Mouse (Mus musculus): Measurements from ENCODE around the gene Pde1b. TPM values are rescaled to one million over a fixed set of nuclear protein-coding genes. Genes with fewer than 3 reads are reported as not detected.

The Pde1b gene
- total RNA-seq, 2 experiments from 2014 or later = 0.42 to 0.51 TPM

DNA sequence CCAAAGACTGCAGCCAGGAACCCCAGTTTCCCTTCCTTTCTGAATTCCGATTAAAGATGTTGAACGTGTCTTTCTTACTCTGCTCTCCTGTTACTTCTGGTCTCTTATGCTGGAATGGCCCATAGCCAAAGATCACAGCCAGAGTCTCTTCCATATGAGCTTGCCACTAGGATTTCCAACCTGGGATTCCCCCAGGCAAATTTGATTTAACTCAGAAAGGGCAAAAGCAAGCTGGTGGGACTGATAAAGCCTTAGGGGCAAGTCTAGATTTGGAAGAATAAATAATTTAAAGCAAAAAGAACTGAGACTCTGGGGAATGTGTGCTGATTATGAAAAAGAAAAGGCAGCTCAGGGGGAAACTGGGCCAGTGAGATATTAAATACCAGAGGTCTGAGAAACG lies 17.7 kb upstream of the Pde1b start:
- Histone ChIP-seq H3K27ac (no peak overlapping the region), H3K4me3 (no peak overlapping the region)
- no peak for TF ChIP-seq CTCF (IDR thresholded peaks at IDR 0.05)
- intact Hi-C loops (cut with DNase I) = no loop called here
- DNase-seq = no peak

- H3K27ac ChIP-seq = no peak overlapping the region
- no peak overlapping the region for H3K4me3 ChIP-seq
- TF ChIP-seq CTCF (IDR thresholded peaks at IDR 0.05) = no peak
- no peak for DNase-seq
- intact Hi-C loops (cut with DNase I) = no loop called here
Observed at GRCm38 (mm10) chr15:103486658-103487057, 16.2 kb upstream of the Pde1b start.

DNA sequence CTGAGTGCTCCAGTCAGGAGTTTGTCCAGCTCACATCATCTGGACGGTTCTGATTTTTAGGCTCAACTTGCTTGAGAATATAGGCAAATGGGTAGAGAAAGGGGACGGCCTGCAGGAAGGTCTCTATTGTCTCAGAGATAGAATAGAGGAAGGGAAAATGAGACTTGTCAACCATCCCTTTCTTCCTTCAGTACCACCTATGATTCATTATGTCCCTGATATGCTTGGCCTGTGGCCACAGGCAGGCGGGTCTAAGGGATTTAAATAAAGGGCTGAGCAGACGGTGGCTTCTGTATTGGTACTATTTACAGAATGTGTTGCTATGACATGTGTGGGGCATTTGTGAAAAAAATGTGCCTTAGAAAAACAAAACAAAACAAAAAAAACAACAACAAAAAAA lies 14.5 kb upstream of the Pde1b start:
- Histone ChIP-seq H3K27ac (no peak overlapping the region), H3K4me3 (no peak overlapping the region)
- TF ChIP-seq CTCF (IDR thresholded peaks at IDR 0.05) = no peak
- intact Hi-C loops (cut with DNase I) = no loop called here
- DNase-seq = no peak

DNA sequence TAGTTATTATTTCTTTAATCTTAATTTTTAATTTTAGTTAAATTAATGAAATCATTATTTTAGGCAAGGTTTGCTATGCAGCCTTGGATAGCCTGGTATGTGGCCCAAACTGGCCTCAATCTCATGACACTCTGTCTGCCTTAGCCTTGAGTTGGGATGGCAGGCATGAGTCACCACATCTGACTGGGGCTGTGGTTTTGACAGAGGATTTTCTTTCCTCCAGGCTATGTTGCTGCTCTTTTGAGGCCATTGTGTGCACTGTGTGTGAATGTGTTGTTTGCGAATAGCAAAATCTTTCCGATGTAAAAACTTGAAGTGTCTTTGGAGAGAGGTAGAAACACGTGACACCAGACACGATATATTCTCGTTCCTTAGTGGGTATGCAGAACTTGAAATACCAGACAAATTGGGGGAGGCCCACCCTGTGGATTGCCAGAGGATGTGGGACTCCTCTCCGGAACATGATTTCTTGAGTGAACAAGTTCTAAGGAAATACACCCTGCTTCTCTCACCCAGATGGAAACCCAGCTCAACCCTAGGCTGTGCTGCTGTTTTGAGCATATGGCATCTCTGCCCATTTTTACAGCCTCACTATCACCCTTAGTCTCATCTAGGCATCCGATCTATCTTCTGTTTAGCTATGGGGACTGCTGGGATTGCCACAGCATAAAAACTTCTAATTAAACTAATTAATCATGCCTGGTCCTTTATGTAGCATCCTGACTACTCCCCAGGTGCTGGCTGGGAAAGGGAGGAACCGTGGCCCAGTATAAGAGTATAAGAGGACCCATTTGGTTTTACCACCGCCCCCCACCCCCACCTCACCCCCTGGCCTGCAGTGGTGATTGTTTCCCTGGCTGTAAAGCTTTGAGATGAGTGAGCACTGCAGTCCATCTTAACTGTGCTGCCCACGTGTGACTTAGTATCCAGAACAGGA lies 6.4 kb upstream of the Pde1b start:
- DNase-seq = no peak
- intact Hi-C loops (cut with DNase I) = no loop called here
- TF ChIP-seq CTCF (IDR thresholded peaks at IDR 0.05) = no peak
- no peak overlapping the region for H3K27ac ChIP-seq
- H3K4me3 ChIP-seq = no peak overlapping the region

DNA sequence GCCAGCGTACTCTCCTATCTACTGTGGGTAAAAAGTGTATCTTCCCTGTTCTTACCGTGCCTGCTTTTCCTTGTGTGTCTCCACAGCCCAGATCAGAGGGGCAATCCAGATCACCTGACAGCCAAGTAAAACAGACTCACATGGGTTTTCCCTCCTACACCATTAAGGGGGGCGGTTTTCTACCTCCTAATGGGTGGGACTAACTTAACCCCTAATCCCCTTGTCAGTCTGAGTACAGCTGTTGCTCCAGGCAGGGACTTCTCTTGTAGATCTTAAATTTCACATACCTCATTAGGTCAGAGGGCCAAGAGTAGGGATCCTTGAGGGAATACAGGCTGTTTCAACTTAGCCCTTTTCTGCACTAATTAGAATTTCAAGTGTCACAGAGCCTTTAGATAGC lies 4.7 kb upstream of the Pde1b start:
- no peak for TF ChIP-seq CTCF (IDR thresholded peaks at IDR 0.05)
- no peak overlapping the region for H3K27ac ChIP-seq
- intact Hi-C loops (cut with DNase I) = no loop called here
- DNase-seq = no peak
- no peak overlapping the region for H3K4me3 ChIP-seq

- intact Hi-C loops (cut with DNase I) = no loop called here
- Histone ChIP-seq H3K27ac (no peak overlapping the region), H3K4me3 (no peak overlapping the region)
- no peak for TF ChIP-seq CTCF (IDR thresholded peaks at IDR 0.05)
- no peak for DNase-seq
Observed at GRCm38 (mm10) chr15:103500723-103501122, 2.1 kb upstream of the Pde1b start.

DNA sequence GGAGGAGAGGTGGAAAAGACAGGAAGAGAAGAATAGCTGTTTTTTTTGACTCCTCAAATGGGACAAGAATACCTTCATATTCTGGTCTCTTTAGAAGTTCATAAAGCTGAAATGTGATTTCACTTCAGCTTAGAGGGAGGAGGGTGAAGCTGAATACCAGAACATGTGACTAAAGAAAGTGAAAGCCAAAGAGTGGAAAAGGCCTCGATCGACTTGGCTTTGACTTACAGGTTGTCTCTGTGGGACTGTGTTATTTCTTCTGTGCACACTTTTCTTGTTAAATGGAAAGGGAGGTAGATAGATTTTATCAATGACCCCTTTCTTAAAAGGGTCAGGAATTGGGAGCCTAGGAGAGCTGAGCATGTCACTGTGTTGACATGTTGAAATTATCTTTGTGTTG lies 1.6 kb upstream of the Pde1b start:
- DNase-seq = no peak
- no peak overlapping the region for H3K27ac ChIP-seq
- no peak for TF ChIP-seq CTCF (IDR thresholded peaks at IDR 0.05)
- intact Hi-C loops (cut with DNase I) = no loop called here
- no peak overlapping the region for H3K4me3 ChIP-seq

- intact Hi-C loops (cut with DNase I) = no loop called here
- Histone ChIP-seq H3K4me3 (peak overlapping the region; percentile 76), H3K27ac (no peak overlapping the region)
- DNase-seq = no peak
- TF ChIP-seq CTCF (IDR thresholded peaks at IDR 0.05) = no peak
Observed at GRCm38 (mm10) chr15:103503251-103503600, 392 bp downstream of the Pde1b start.

- no peak for TF ChIP-seq CTCF (IDR thresholded peaks at IDR 0.05)
- Histone ChIP-seq H3K27ac (no peak overlapping the region), H3K4me3 (peak overlapping the region; percentile 76)
- intact Hi-C loops (cut with DNase I) = no loop called here
- DNase-seq = no peak
Observed at GRCm38 (mm10) chr15:103503660-103504059, 826 bp downstream of the Pde1b start.

GRCm38 (mm10) chr15:103509317-103509716 lies 6.5 kb downstream of the Pde1b start:
- intact Hi-C loops (cut with DNase I) = no loop called here

GRCm38 (mm10) chr15:103511652-103512051 lies 8.8 kb downstream of the Pde1b start:
- no peak overlapping the region for H3K4me3 ChIP-seq
- H3K27ac ChIP-seq = no peak overlapping the region
- intact Hi-C loops (cut with DNase I) = no loop called here
- DNase-seq = no peak
- TF ChIP-seq CTCF (IDR thresholded peaks at IDR 0.05) = no peak; the same call in 1 of the 2 replicates

More at GRCm38 (mm10) chr15:103509317-103509716, 6.5 kb downstream of the Pde1b start:
- no peak for TF ChIP-seq CTCF (IDR thresholded peaks at IDR 0.05)
- no peak overlapping the region for H3K27ac ChIP-seq
- no peak for DNase-seq
- H3K4me3 ChIP-seq = no peak overlapping the region

- Histone ChIP-seq H3K4me3 (peak overlapping the region; percentile 66), H3K27ac (no peak overlapping the region; the same call in 1 of the 2 replicates)
- DNase-seq = no peak
- intact Hi-C loops (cut with DNase I) = no loop called here
- no peak for TF ChIP-seq CTCF (IDR thresholded peaks at IDR 0.05)
Observed at GRCm38 (mm10) chr15:103513621-103514031, 10.8 kb downstream of the Pde1b start.

- DNase-seq = peak; percentile 76
- peak overlapping the region; percentile 69 for H3K27ac ChIP-seq
- intact Hi-C loops (cut with DNase I) = no loop called here
- no peak for TF ChIP-seq CTCF (IDR thresholded peaks at IDR 0.05)
- H3K4me3 ChIP-seq = peak overlapping the region; percentile 66
Observed at GRCm38 (mm10) chr15:103514119-103514518, 11.3 kb downstream of the Pde1b start.

DNA sequence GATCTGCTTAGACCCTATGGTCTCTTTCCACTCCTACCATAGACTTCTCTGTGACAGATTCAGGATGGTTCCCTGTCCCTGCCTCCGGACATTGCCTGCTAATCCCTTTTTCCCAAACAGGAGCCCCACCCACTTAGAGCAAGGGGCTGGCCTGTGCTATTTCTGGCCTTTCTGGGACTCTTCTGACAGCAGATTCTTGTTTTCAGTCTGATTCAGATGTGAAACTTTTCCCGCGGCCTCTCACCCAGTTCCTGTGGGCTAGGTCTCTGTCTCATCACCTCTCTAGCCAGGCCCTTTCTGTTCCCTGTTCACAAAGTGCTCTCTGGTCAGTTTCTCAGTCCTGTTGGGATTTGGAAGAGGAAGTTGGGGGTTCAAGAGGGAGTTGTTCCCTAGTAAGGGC lies 12.1 kb downstream of the Pde1b start:
- peak overlapping the region; percentile 13 for H3K4me3 ChIP-seq
- no peak for DNase-seq

More for the DNA sequence above, 12.1 kb downstream of the Pde1b start:
- intact Hi-C loops (cut with DNase I) = no loop called here
- H3K27ac ChIP-seq = peak overlapping the region; percentile 61
- no peak for TF ChIP-seq CTCF (IDR thresholded peaks at IDR 0.05)
